Comparison of ENCODE assay signal across 28 mouse cellular contexts in genomic region chr8:120876010-120876918, GRCm38 (mm10).
DNase-seq lines count a peak whose midpoint lies in the region; ATAC-seq lines count a peak whose summit lies in the region.
"Had no signal": no experiment of that assay in that cellular context is flagged by ENCODE, and none has a peak within 500 bp of the region (broad histone marks: within the 10 kb centered on the region; RNA-seq: fewer than 3 reads in every experiment).

No protein-coding gene starts in this region.

- H3K27me3 ChIP-seq in lung, embryonic 15.5 days: peaks cover 27% of the 10 kb centered on the region
- peaks cover 47% of the 10 kb centered on the region for H3K27me3 ChIP-seq in midbrain, embryonic 10.5 days (ENCODE audit: low read depth, poor library complexity, severe bottlenecking)

- 16% methylated on average over 24 of the region's 24 CpGs for WGBS in lung, embryonic 15.5 days
- 89% methylated on average over 24 of the region's 24 CpGs for WGBS in midbrain, embryonic 10.5 days

- H3K9ac ChIP-seq in lung, embryonic 15.5 days: no peak overlapping the region
- H3K9ac ChIP-seq: embryonic facial prominence, embryonic 13.5 days; forebrain, embryonic 12.5 days; forebrain, embryonic 15.5 days; heart, embryonic 12.5 days; heart, embryonic 15.5 days; hindbrain, embryonic 14.5 days had no signal

- H3K4me3 ChIP-seq in lung, embryonic 15.5 days: no peak overlapping the region
- no peak overlapping the region for H3K4me3 ChIP-seq in midbrain, embryonic 10.5 days
- H3K4me3 ChIP-seq: embryonic facial prominence, embryonic 10.5 days; embryonic facial prominence, embryonic 13.5 days; erythroblast, embryonic 14.5 days; forebrain, embryonic 12.5 days; forebrain, embryonic 15.5 days; heart, embryonic 12.5 days; heart, embryonic 15.5 days had no signal

- no peaks in the 10 kb centered on the region for H3K36me3 ChIP-seq in lung, embryonic 15.5 days
- no peaks in the 10 kb centered on the region for H3K36me3 ChIP-seq in midbrain, embryonic 10.5 days
- H3K36me3 ChIP-seq: embryonic facial prominence, embryonic 10.5 days; embryonic facial prominence, embryonic 13.5 days; forebrain, embryonic 12.5 days; forebrain, embryonic 15.5 days; heart, embryonic 12.5 days; heart, embryonic 15.5 days had no signal

- peak; percentile 74 for ATAC-seq in lung, embryonic 15.5 days (ENCODE audit: borderline replicate concordance, extremely low read depth, low FRiP score, low TSS enrichment)
- ATAC-seq: activated CD4-positive, CD25-positive, alpha-beta regulatory T cell, adult 4 months; forebrain, embryonic 15.5 days; hindbrain, postnatal 0 days had no signal

- peak overlapping the region; percentile 28; the same call in 1 of the 2 replicates for H3K4me2 ChIP-seq in lung, embryonic 15.5 days
- H3K4me2 ChIP-seq: embryonic facial prominence, embryonic 13.5 days; forebrain, embryonic 12.5 days; forebrain, embryonic 15.5 days; heart, embryonic 12.5 days; heart, embryonic 15.5 days; hindbrain, embryonic 14.5 days had no signal

- H3K4me1 ChIP-seq in lung, embryonic 15.5 days: peaks cover 5% of the 10 kb centered on the region; the same call in 1 of the 2 replicates
- H3K4me1 ChIP-seq in midbrain, embryonic 10.5 days: no peaks in the 10 kb centered on the region
- H3K4me1 ChIP-seq: embryonic facial prominence, embryonic 13.5 days; forebrain, embryonic 12.5 days; forebrain, embryonic 15.5 days; heart, embryonic 12.5 days; heart, embryonic 15.5 days had no signal

- no peaks in the 10 kb centered on the region for H3K9me3 ChIP-seq in lung, embryonic 15.5 days
- H3K9me3 ChIP-seq in midbrain, embryonic 10.5 days (replicated peaks): no peaks in the 10 kb centered on the region
- H3K9me3 ChIP-seq: embryonic facial prominence, embryonic 13.5 days; forebrain, embryonic 12.5 days; forebrain, embryonic 15.5 days; heart, embryonic 15.5 days had no signal

- peak; percentile 79 to 88 for DNase-seq in lung, adult 18-20 months
- peak; percentile 85 for DNase-seq in lung, postnatal 10 days
- DNase-seq in lung, postnatal 36 days: peak; percentile 88
- no peak for DNase-seq in frontal cortex, adult 2 months (ENCODE audit: extremely low spot score in 1 of 2, low spot score in 1 of 2)
- DNase-seq in midbrain, embryonic 10.5 days (ENCODE audit: low spot score): no peak
- DNase-seq in gastrocnemius, postnatal 36 days: no peak
- no peak for DNase-seq in left cerebral cortex, postnatal 14 days (ENCODE audit: low spot score in 2 of 2)
- DNase-seq: adrenal gland, adult 8-10 months; adrenal gland, postnatal 25 days; cerebellum, adult 18-20 months; cerebellum, adult 9-11 months; cerebellum, postnatal 36 days; embryo, embryonic 11 days; gastrocnemius, postnatal 14 days; heart, adult 18-20 months; heart, postnatal 10 days; heart, postnatal 4 days had no signal

- intact Hi-C loops in gastrocnemius, postnatal 36 days (cut with DNase I): no loop called here
- intact Hi-C loops in left cerebral cortex, postnatal 14 days (cut with DNase I): no loop called here

- H3K27ac ChIP-seq in lung, embryonic 15.5 days: peak overlapping the region; percentile 84
- no peak overlapping the region for H3K27ac ChIP-seq in midbrain, embryonic 10.5 days (replicated peaks)
- H3K27ac ChIP-seq: embryonic facial prominence, embryonic 10.5 days; embryonic facial prominence, embryonic 13.5 days; forebrain, embryonic 12.5 days; forebrain, embryonic 15.5 days; heart, embryonic 15.5 days; hindbrain, embryonic 14.5 days; hindbrain, postnatal 0 days had no signal

Comparison
In these comparisons a context has a peak if more than half of its experiments do, and no peak if none do; other contexts are left out.
1. DNase-seq: peak in lung, adult 18-20 months (2 of 2), lung, postnatal 10 days (single experiment) and lung, postnatal 36 days (single experiment); none in frontal cortex, adult 2 months (0 of 2), midbrain, embryonic 10.5 days (single experiment), gastrocnemius, postnatal 36 days (0 of 2) and left cerebral cortex, postnatal 14 days (0 of 2).